Mouse (Mus musculus) limb, embryonic 15.5 days (tissue): ENCODE results near the gene Neb. TPM values are rescaled to one million over a fixed set of nuclear protein-coding genes. Genes with fewer than 3 reads are reported as not detected.

Source experiments
- ATAC-seq: fragments of 200-750 bp; cut with Nextera tagmentation; 2 replicates; pipeline ENCODE4 v1.8.0; 2017; ENCODE audit warnings: low read depth, moderate TSS enrichment; ENCODE audit not compliant: insufficient number of reproducible peaks, low FRiP score, low TSS enrichment
- H3K27ac ChIP-seq: fragments of 300-500 bp; sonication (generic); 2 replicates; pipeline ENCODE4 v1.5.1; 2015; ENCODE audit warnings: moderate library complexity, mild to moderate bottlenecking, inconsistent platforms
- H3K27me3 ChIP-seq: fragments of 300-500 bp; sonication (generic); 2 replicates; pipeline ENCODE4 v1.6.1; 2015; ENCODE audit warnings: inconsistent platforms
- H3K36me3 ChIP-seq: fragments of 300-500 bp; sonication (generic); 2 replicates; pipeline ENCODE4 v1.6.1; 2015; ENCODE audit warnings: inconsistent platforms
- H3K4me1 ChIP-seq: fragments of 300-500 bp; sonication (generic); 2 replicates; pipeline ENCODE4 v1.6.1; 2015; ENCODE audit warnings: inconsistent platforms
- H3K4me2 ChIP-seq: fragments of 300-500 bp; sonication (generic); 2 replicates; pipeline ENCODE4 v1.6.1; 2015; ENCODE audit warnings: mild to moderate bottlenecking, inconsistent platforms
- H3K4me3 ChIP-seq: fragments of 300-500 bp; sonication (generic); 2 replicates; pipeline ENCODE4 v1.5.1; 2015; ENCODE audit warnings: mild to moderate bottlenecking, inconsistent platforms
- H3K9ac ChIP-seq: fragments of 300-500 bp; sonication (generic); 2 replicates; pipeline ENCODE4 v1.6.1; 2015; ENCODE audit warnings: inconsistent platforms
- H3K9me3 ChIP-seq: fragments of 300-500 bp; sonication (generic); 2 replicates; pipeline ENCODE4 v1.6.1; 2016; ENCODE audit warnings: inconsistent platforms
- WGBS: fragments of 180-500 bp; shearing (Covaris S2); methylation state at CpG from one replicate; pipeline ENCODE4 v1.1.7; 2015; 5-methylcytosine and 5-hydroxymethylcytosine counted together
- polyA plus RNA-seq: library from polyadenylated mRNA; unstranded; fragments of >200 nt; fragmentation: Nextera tagmentation; extraction: Ambion mirVana; gene quantifications from 2 replicates; pipeline ENCODE4 v1.2.1, GENCODE M21; 2015

Neb gene
- polyA plus RNA-seq, 1 experiment from 2014 or later = 99.9 TPM

- H3K4me2 ChIP-seq = no peak overlapping the region
- 93% methylated on average over 5 of the region's 5 CpGs for WGBS
- ATAC-seq = no peak
- no peak overlapping the region for H3K4me3 ChIP-seq
- no peak overlapping the region for H3K9ac ChIP-seq
- H3K36me3 ChIP-seq = no peaks in the 10 kb centered on the region
- no peaks in the 10 kb centered on the region for H3K4me1 ChIP-seq
- H3K27me3 ChIP-seq = no peaks in the 10 kb centered on the region
- H3K27ac ChIP-seq = no peak overlapping the region
- H3K9me3 ChIP-seq = no peaks in the 10 kb centered on the region
These were observed 80.3 kb downstream of the Neb start for GRCm38 (mm10) chr2:52297969-52298368.

- H3K27me3 ChIP-seq = no peaks in the 10 kb centered on the region
- no peak overlapping the region for H3K9ac ChIP-seq
- H3K4me2 ChIP-seq = no peak overlapping the region
- no peak overlapping the region for H3K27ac ChIP-seq
- WGBS = 67% methylated on average over 9 of the region's 9 CpGs
- no peaks in the 10 kb centered on the region for H3K9me3 ChIP-seq
- ATAC-seq = no peak
- no peaks in the 10 kb centered on the region for H3K4me1 ChIP-seq
- no peak overlapping the region for H3K4me3 ChIP-seq
- no peaks in the 10 kb centered on the region for H3K36me3 ChIP-seq
These were observed 81.5 kb downstream of the Neb start for GRCm38 (mm10) chr2:52296779-52297178.

GRCm38 (mm10) chr2:52287436-52287835 lies 90.8 kb downstream of the Neb start:
- no peaks in the 10 kb centered on the region for H3K4me1 ChIP-seq
- ATAC-seq = no peak
- no peaks in the 10 kb centered on the region for H3K36me3 ChIP-seq
- no peak overlapping the region for H3K4me2 ChIP-seq
- no peak overlapping the region for H3K4me3 ChIP-seq
- 78% methylated on average over 1 of the region's 1 CpGs for WGBS
- no peak overlapping the region for H3K27ac ChIP-seq
- no peak overlapping the region for H3K9ac ChIP-seq
- H3K9me3 ChIP-seq = no peaks in the 10 kb centered on the region
- H3K27me3 ChIP-seq = no peaks in the 10 kb centered on the region

- 72% methylated on average over 6 of the region's 6 CpGs for WGBS
- no peak for ATAC-seq
- H3K27ac ChIP-seq = no peak overlapping the region
- H3K9me3 ChIP-seq = no peaks in the 10 kb centered on the region
- H3K4me3 ChIP-seq = no peak overlapping the region
- no peaks in the 10 kb centered on the region for H3K4me1 ChIP-seq
- no peak overlapping the region for H3K9ac ChIP-seq
- no peaks in the 10 kb centered on the region for H3K27me3 ChIP-seq
- H3K4me2 ChIP-seq = no peak overlapping the region
- no peaks in the 10 kb centered on the region for H3K36me3 ChIP-seq
These were observed 91.9 kb downstream of the Neb start for GRCm38 (mm10) chr2:52286421-52286820.

- no peaks in the 10 kb centered on the region for H3K36me3 ChIP-seq
- H3K4me3 ChIP-seq = no peak overlapping the region
- H3K27me3 ChIP-seq = no peaks in the 10 kb centered on the region
- H3K4me1 ChIP-seq = no peaks in the 10 kb centered on the region
- 48% methylated on average over 1 of the region's 1 CpGs for WGBS
- no peak overlapping the region for H3K9ac ChIP-seq
- H3K4me2 ChIP-seq = no peak overlapping the region
- H3K27ac ChIP-seq = no peak overlapping the region
- H3K9me3 ChIP-seq = no peaks in the 10 kb centered on the region
- ATAC-seq = no peak
These were observed 106.1 kb downstream of the Neb start for GRCm38 (mm10) chr2:52272146-52272545.

- Histone ChIP-seq H3K4me2 (no peak overlapping the region), H3K36me3 (no peaks in the 10 kb centered on the region), H3K27me3 (no peaks in the 10 kb centered on the region), H3K9ac (no peak overlapping the region), H3K9me3 (no peaks in the 10 kb centered on the region), H3K27ac (no peak overlapping the region), H3K4me1 (no peaks in the 10 kb centered on the region), H3K4me3 (no peak overlapping the region)
- WGBS = 89% methylated on average over 8 of the region's 8 CpGs
- ATAC-seq = no peak
These were observed 107.4 kb downstream of the Neb start for GRCm38 (mm10) chr2:52270911-52271310.

- 46% methylated on average over 2 of the region's 2 CpGs for WGBS
- Histone ChIP-seq H3K36me3 (no peaks in the 10 kb centered on the region), H3K4me3 (no peak overlapping the region), H3K4me2 (no peak overlapping the region), H3K4me1 (no peaks in the 10 kb centered on the region), H3K9me3 (no peaks in the 10 kb centered on the region), H3K27me3 (no peaks in the 10 kb centered on the region), H3K9ac (no peak overlapping the region), H3K27ac (no peak overlapping the region)
- no peak for ATAC-seq
These were observed 116.1 kb downstream of the Neb start for GRCm38 (mm10) chr2:52262149-52262548.

- Histone ChIP-seq H3K9ac (no peak overlapping the region), H3K36me3 (no peaks in the 10 kb centered on the region), H3K4me1 (no peaks in the 10 kb centered on the region), H3K9me3 (no peaks in the 10 kb centered on the region), H3K27ac (no peak overlapping the region), H3K27me3 (no peaks in the 10 kb centered on the region), H3K4me2 (no peak overlapping the region), H3K4me3 (no peak overlapping the region)
- no peak for ATAC-seq
- WGBS = 45% methylated on average over 1 of the region's 1 CpGs
These were observed 126.2 kb downstream of the Neb start for GRCm38 (mm10) chr2:52252037-52252436.

- no peaks in the 10 kb centered on the region for H3K27me3 ChIP-seq
- no peak for ATAC-seq
- no peaks in the 10 kb centered on the region for H3K4me1 ChIP-seq
- no peak overlapping the region for H3K9ac ChIP-seq
- no peaks in the 10 kb centered on the region for H3K9me3 ChIP-seq
- H3K4me2 ChIP-seq = no peak overlapping the region
- no peaks in the 10 kb centered on the region for H3K36me3 ChIP-seq
- WGBS = 58% methylated on average over 9 of the region's 9 CpGs
- no peak overlapping the region for H3K4me3 ChIP-seq
- no peak overlapping the region for H3K27ac ChIP-seq
These were observed 129.9 kb downstream of the Neb start for GRCm38 (mm10) chr2:52248316-52248826.

- Histone ChIP-seq H3K4me2 (no peak overlapping the region), H3K27me3 (no peaks in the 10 kb centered on the region), H3K9ac (no peak overlapping the region), H3K36me3 (no peaks in the 10 kb centered on the region), H3K4me1 (no peaks in the 10 kb centered on the region), H3K27ac (no peak overlapping the region), H3K9me3 (no peaks in the 10 kb centered on the region), H3K4me3 (no peak overlapping the region)
- WGBS = 86% methylated on average over 5 of the region's 5 CpGs
- no peak for ATAC-seq
These were observed 133.2 kb downstream of the Neb start for GRCm38 (mm10) chr2:52245091-52245490.

GRCm38 (mm10) chr2:52242691-52243090 lies 135.6 kb downstream of the Neb start:
- no peak for ATAC-seq
- no peak overlapping the region for H3K27ac ChIP-seq
- WGBS = 86% methylated on average over 1 of the region's 1 CpGs
- H3K9me3 ChIP-seq = no peaks in the 10 kb centered on the region
- H3K4me1 ChIP-seq = no peaks in the 10 kb centered on the region
- no peak overlapping the region for H3K9ac ChIP-seq
- H3K27me3 ChIP-seq = no peaks in the 10 kb centered on the region
- no peaks in the 10 kb centered on the region for H3K36me3 ChIP-seq
- H3K4me2 ChIP-seq = no peak overlapping the region
- H3K4me3 ChIP-seq = no peak overlapping the region

- whole genome bisulfite sequencing = 37% methylated on average over 5 of the region's 5 CpGs
- H3K4me1 ChIP-seq = no peaks in the 10 kb centered on the region
- H3K36me3 ChIP-seq = no peaks in the 10 kb centered on the region
- ATAC-seq = no peak
- H3K9ac ChIP-seq = no peak overlapping the region
- no peak overlapping the region for H3K4me3 ChIP-seq
- H3K27me3 ChIP-seq = no peaks in the 10 kb centered on the region
- no peaks in the 10 kb centered on the region for H3K9me3 ChIP-seq
- H3K4me2 ChIP-seq = no peak overlapping the region
- no peak overlapping the region for H3K27ac ChIP-seq
These were observed 140.4 kb downstream of the Neb start for GRCm38 (mm10) chr2:52237892-52238291.

GRCm38 (mm10) chr2:52227584-52227983 lies 150.7 kb downstream of the Neb start:
- no peak overlapping the region for H3K27ac ChIP-seq
- H3K4me3 ChIP-seq = no peak overlapping the region
- no peak overlapping the region for H3K4me2 ChIP-seq
- H3K36me3 ChIP-seq = no peaks in the 10 kb centered on the region
- WGBS = 55% methylated on average over 3 of the region's 3 CpGs
- H3K27me3 ChIP-seq = no peaks in the 10 kb centered on the region
- no peaks in the 10 kb centered on the region for H3K9me3 ChIP-seq
- no peak for ATAC-seq
- H3K4me1 ChIP-seq = no peaks in the 10 kb centered on the region
- no peak overlapping the region for H3K9ac ChIP-seq
